Mouse (Mus musculus) midbrain, embryonic 15.5 days (tissue): ENCODE data around the gene Rarg. TPM values are rescaled to one million over a fixed set of nuclear protein-coding genes. Genes with fewer than 3 reads are reported as not detected.

Source experiments
- ATAC-seq: fragments of 200-750 bp; cut with Nextera tagmentation; replicated peaks from 2 replicates; pipeline ENCODE4 v1.8.0; 2017; ENCODE audit warnings: moderate TSS enrichment
- H3K27ac ChIP-seq: fragments of 300-500 bp; sonication (generic); 2 replicates; pipeline ENCODE4 v1.5.1; 2015; ENCODE audit warnings: mild to moderate bottlenecking, inconsistent platforms
- H3K27me3 ChIP-seq: fragments of 300-500 bp; sonication (generic); replicated peaks from 2 replicates; pipeline ENCODE4 v1.6.1; 2015; ENCODE audit warnings: inconsistent platforms
- H3K36me3 ChIP-seq: fragments of 300-500 bp; sonication (generic); replicated peaks from 2 replicates; pipeline ENCODE4 v1.6.1; 2015; ENCODE audit warnings: inconsistent platforms
- H3K4me1 ChIP-seq: fragments of 300-500 bp; sonication (generic); 2 replicates; pipeline ENCODE4 v1.6.1; 2015; ENCODE audit warnings: inconsistent platforms
- H3K4me2 ChIP-seq: fragments of 300-500 bp; sonication (generic); 2 replicates; pipeline ENCODE4 v1.6.1; 2015; ENCODE audit warnings: inconsistent platforms, mild to moderate bottlenecking, moderate library complexity
- H3K4me3 ChIP-seq: fragments of 300-500 bp; sonication (generic); 2 replicates; pipeline ENCODE4 v1.5.1; 2015; ENCODE audit warnings: mild to moderate bottlenecking, inconsistent platforms
- H3K9ac ChIP-seq: fragments of 300-500 bp; sonication (generic); 2 replicates; pipeline ENCODE4 v1.6.1; 2015; ENCODE audit warnings: mild to moderate bottlenecking, inconsistent platforms
- H3K9me3 ChIP-seq: fragments of 300-500 bp; sonication (generic); 2 replicates; pipeline ENCODE4 v1.6.1; 2016; ENCODE audit warnings: inconsistent platforms
- WGBS: fragments of 180-500 bp; shearing (Covaris S2); methylation state at CpG from one replicate; pipeline ENCODE4 v1.1.7; 2015; ENCODE audit warnings: mixed read lengths; 5-methylcytosine and 5-hydroxymethylcytosine counted together
- polyA plus RNA-seq: library from polyadenylated mRNA; unstranded; fragments of >200 nt; fragmentation: Nextera tagmentation; extraction: Ambion mirVana; gene quantifications from 2 replicates; pipeline ENCODE4 v1.2.1, GENCODE M21; 2015

Rarg gene
- polyA plus RNA-seq, 1 experiment from 2014 or later, result 4.1 TPM

GRCm38 (mm10) chr15:102278726-102279091 is 21.4 kb upstream of the Rarg start:
- Histone ChIP-seq H3K27me3 (no peaks in the 10 kb centered on the region), H3K4me2 (peak overlapping the region; percentile 84), H3K36me3 (peaks cover 13% of the 10 kb centered on the region; the same call in 1 of the 2 replicates), H3K9ac (peak overlapping the region; percentile 84), H3K9me3 (no peaks in the 10 kb centered on the region), H3K4me1 (peaks cover 17% of the 10 kb centered on the region), H3K27ac (peak overlapping the region; percentile 90), H3K4me3 (peak overlapping the region; percentile 85)
- 35% methylated on average over 7 of the region's 7 CpGs for WGBS
- ATAC-seq, result peak; percentile 25; the same call in 1 of the 2 replicates

- H3K4me1 ChIP-seq, result peaks cover 9% of the 10 kb centered on the region
- H3K4me2 ChIP-seq, result no peak overlapping the region
- 78% methylated on average over 6 of the region's 6 CpGs for WGBS
- no peaks in the 10 kb centered on the region for H3K36me3 ChIP-seq
- H3K27ac ChIP-seq, result no peak overlapping the region
- 0 out of 2 replicates have a peak, but pooled peaks cover 19% of the 10 kb centered on the region for H3K27me3 ChIP-seq
- no peak overlapping the region for H3K4me3 ChIP-seq
- no peak overlapping the region for H3K9ac ChIP-seq
- H3K9me3 ChIP-seq, result no peaks in the 10 kb centered on the region
- ATAC-seq, result no peak
Observed at GRCm38 (mm10) chr15:102273982-102274716, 16.8 kb upstream of the Rarg start.

GRCm38 (mm10) chr15:102271441-102271840 is 14.1 kb upstream of the Rarg start:
- Histone ChIP-seq H3K36me3 (no peaks in the 10 kb centered on the region), H3K4me3 (no peak overlapping the region), H3K4me2 (no peak overlapping the region), H3K27me3 (0 out of 2 replicates have a peak, but pooled peaks cover 19% of the 10 kb centered on the region), H3K9me3 (no peaks in the 10 kb centered on the region), H3K4me1 (peaks cover 5% of the 10 kb centered on the region; the same call in 1 of the 2 replicates), H3K9ac (no peak overlapping the region), H3K27ac (no peak overlapping the region)
- ATAC-seq, result no peak
- 19% methylated on average over 3 of the region's 3 CpGs for WGBS

- no peak for ATAC-seq
- H3K4me1 ChIP-seq, result peaks cover 5% of the 10 kb centered on the region; the same call in 1 of the 2 replicates
- H3K36me3 ChIP-seq, result no peaks in the 10 kb centered on the region
- no peak within 1 kb of the TSS for H3K27ac ChIP-seq
- H3K4me2 ChIP-seq, result peak within 1 kb of the TSS; percentile 20; the same call in 1 of the 2 replicates
- H3K9ac ChIP-seq, result no peak within 1 kb of the TSS
- no peak within 1 kb of the TSS for H3K4me3 ChIP-seq
- H3K27me3 ChIP-seq, result 0 out of 2 replicates have a peak, but pooled peaks cover 19% of the 10 kb centered on the region
- H3K9me3 ChIP-seq, result no peaks in the 10 kb centered on the region
- 5% methylated on average over 21 of the region's 21 CpGs for WGBS
Observed at GRCm38 (mm10) chr15:102270274-102270960, 13.1 kb upstream of the Rarg start, which contains the start of gene Gm9918. Gene Gm9918, plus strand, starts transcription at chr15:102270563.

- no peak overlapping the region for H3K4me3 ChIP-seq
- H3K36me3 ChIP-seq, result no peaks in the 10 kb centered on the region
- H3K9me3 ChIP-seq, result no peaks in the 10 kb centered on the region
- no peak overlapping the region for H3K9ac ChIP-seq
- peaks cover 6% of the 10 kb centered on the region; the same call in 1 of the 2 replicates for H3K27me3 ChIP-seq
- no peak overlapping the region for H3K27ac ChIP-seq
- 90% methylated on average over 5 of the region's 5 CpGs for WGBS
- H3K4me1 ChIP-seq, result peaks cover 2% of the 10 kb centered on the region; the same call in 1 of the 2 replicates
- no peak overlapping the region for H3K4me2 ChIP-seq
- ATAC-seq, result no peak
Observed at GRCm38 (mm10) chr15:102265548-102265947, 8.2 kb upstream of the Rarg start.

GRCm38 (mm10) chr15:102263037-102263436 is 5.7 kb upstream of the Rarg start:
- Histone ChIP-seq H3K4me2 (no peak overlapping the region), H3K9ac (no peak overlapping the region), H3K27me3 (peaks cover 12% of the 10 kb centered on the region), H3K27ac (no peak overlapping the region), H3K4me3 (no peak overlapping the region), H3K36me3 (no peaks in the 10 kb centered on the region), H3K4me1 (peaks cover 6% of the 10 kb centered on the region; the same call in 1 of the 2 replicates), H3K9me3 (no peaks in the 10 kb centered on the region)
- ATAC-seq, result no peak
- 62% methylated on average over 2 of the region's 2 CpGs for WGBS

GRCm38 (mm10) chr15:102262582-102262981 is 5.3 kb upstream of the Rarg start:
- H3K9me3 ChIP-seq, result no peaks in the 10 kb centered on the region
- peaks cover 11% of the 10 kb centered on the region for H3K4me1 ChIP-seq
- no peak overlapping the region for H3K4me3 ChIP-seq
- H3K36me3 ChIP-seq, result no peaks in the 10 kb centered on the region
- H3K4me2 ChIP-seq, result no peak overlapping the region
- WGBS, result 52% methylated on average over 7 of the region's 7 CpGs
- H3K27me3 ChIP-seq, result peaks cover 16% of the 10 kb centered on the region
- no peak overlapping the region for H3K27ac ChIP-seq
- no peak overlapping the region for H3K9ac ChIP-seq
- ATAC-seq, result no peak

- no peak overlapping the region for H3K4me2 ChIP-seq
- H3K27me3 ChIP-seq, result peaks cover 34% of the 10 kb centered on the region
- peaks cover 19% of the 10 kb centered on the region for H3K4me1 ChIP-seq
- WGBS, result 13% methylated on average over 11 of the region's 11 CpGs
- H3K27ac ChIP-seq, result no peak overlapping the region
- no peaks in the 10 kb centered on the region for H3K36me3 ChIP-seq
- no peak overlapping the region for H3K4me3 ChIP-seq
- ATAC-seq, result no peak
- H3K9me3 ChIP-seq, result no peaks in the 10 kb centered on the region
- H3K9ac ChIP-seq, result no peak overlapping the region
Observed at GRCm38 (mm10) chr15:102258581-102259253, 1.4 kb upstream of the Rarg start.

- peaks cover 34% of the 10 kb centered on the region for H3K27me3 ChIP-seq
- peak overlapping the region; percentile 90 for H3K4me2 ChIP-seq
- WGBS, result 7% methylated on average over 12 of the region's 12 CpGs
- H3K4me1 ChIP-seq, result peaks cover 19% of the 10 kb centered on the region
- peak; percentile 27; the same call in 1 of the 2 replicates for ATAC-seq
- no peaks in the 10 kb centered on the region for H3K36me3 ChIP-seq
- H3K9me3 ChIP-seq, result no peaks in the 10 kb centered on the region
- no peak overlapping the region for H3K27ac ChIP-seq
- no peak overlapping the region for H3K9ac ChIP-seq
- 0 out of 2 replicates have a peak overlapping the region, but pooled peaks have one; percentile 51 for H3K4me3 ChIP-seq
Observed at GRCm38 (mm10) chr15:102258076-102258470, 756 bp upstream of the Rarg start.

- Histone ChIP-seq H3K27ac (no peak overlapping the region), H3K27me3 (peaks cover 34% of the 10 kb centered on the region), H3K9ac (peak overlapping the region; percentile 37), H3K4me2 (peak overlapping the region; percentile 90), H3K4me1 (peaks cover 19% of the 10 kb centered on the region), H3K9me3 (no peaks in the 10 kb centered on the region), H3K36me3 (no peaks in the 10 kb centered on the region), H3K4me3 (peak overlapping the region; percentile 51)
- no peak for ATAC-seq
- 7% methylated on average over 22 of the region's 22 CpGs for WGBS
Observed at GRCm38 (mm10) chr15:102256431-102257201, 701 bp downstream of the Rarg start.

- Histone ChIP-seq H3K4me3 (no peak overlapping the region), H3K27ac (no peak overlapping the region), H3K4me2 (no peak overlapping the region), H3K9me3 (no peaks in the 10 kb centered on the region), H3K4me1 (peaks cover 19% of the 10 kb centered on the region), H3K9ac (no peak overlapping the region), H3K36me3 (no peaks in the 10 kb centered on the region), H3K27me3 (peaks cover 43% of the 10 kb centered on the region)
- WGBS, result 46% methylated on average over 14 of the region's 14 CpGs
- ATAC-seq, result no peak
Observed at GRCm38 (mm10) chr15:102255547-102256255, 1.6 kb downstream of the Rarg start.
